Mouse (Mus musculus): ENCODE measurements around the gene Kif6.

The Kif6 gene

GRCm38 (mm10) chr17:49736364-49736763 lies 121.4 kb downstream of the Kif6 start:
- DNase-seq (ENCODE audit: low spot score in 2 of 2) = no peak

- no peak for DNase-seq (ENCODE audit: low spot score in 2 of 2)
These were observed 122.4 kb downstream of the Kif6 start for GRCm38 (mm10) chr17:49737217-49737774.

- DNase-seq (ENCODE audit: low spot score in 2 of 2) = no peak
These were observed 123.4 kb downstream of the Kif6 start for GRCm38 (mm10) chr17:49738351-49738750.

DNA sequence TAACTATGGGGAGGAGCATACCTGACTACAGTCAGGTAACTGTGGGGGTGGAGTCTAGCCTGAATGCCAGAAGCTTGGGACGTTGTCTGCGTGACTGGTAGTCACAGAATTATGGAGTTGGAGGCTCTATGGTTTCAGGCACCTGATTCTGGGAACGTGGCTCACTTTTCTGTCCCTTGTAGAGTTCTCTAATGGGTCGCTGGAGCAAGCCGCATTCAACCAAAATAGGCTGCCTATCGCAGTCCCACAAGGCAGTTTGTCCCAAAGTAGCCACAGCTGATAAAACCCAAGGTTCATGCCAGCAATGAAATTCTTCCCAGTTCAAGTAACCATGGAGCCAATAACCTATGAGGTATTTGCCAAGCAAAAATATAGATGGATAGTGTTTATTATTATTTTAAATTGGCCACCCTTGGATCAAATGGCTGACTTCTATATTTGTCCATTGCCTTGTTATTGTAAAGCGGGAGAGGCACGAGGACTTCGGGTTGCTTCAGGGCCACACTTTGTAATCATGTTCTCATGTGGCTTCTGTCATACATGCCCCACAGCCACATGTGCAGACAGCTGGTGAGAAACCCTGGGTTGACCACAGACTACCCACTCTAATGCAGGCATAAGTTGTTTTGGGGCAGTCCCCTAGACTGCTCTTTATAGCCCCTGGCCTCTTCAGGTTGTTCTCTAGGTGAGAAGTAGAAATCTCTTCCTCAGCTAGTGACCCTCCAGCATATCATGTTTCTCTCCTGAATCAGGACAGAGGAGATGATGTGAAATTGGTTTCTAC lies 125.2 kb downstream of the Kif6 start:
- no peak for DNase-seq (ENCODE audit: low spot score in 2 of 2)

- DNase-seq (ENCODE audit: low spot score in 2 of 2) = no peak
These were observed 126.2 kb downstream of the Kif6 start for GRCm38 (mm10) chr17:49741172-49741571.

GRCm38 (mm10) chr17:49741927-49742326 lies 127.0 kb downstream of the Kif6 start:
- DNase-seq (ENCODE audit: low spot score in 2 of 2) = no peak

DNA sequence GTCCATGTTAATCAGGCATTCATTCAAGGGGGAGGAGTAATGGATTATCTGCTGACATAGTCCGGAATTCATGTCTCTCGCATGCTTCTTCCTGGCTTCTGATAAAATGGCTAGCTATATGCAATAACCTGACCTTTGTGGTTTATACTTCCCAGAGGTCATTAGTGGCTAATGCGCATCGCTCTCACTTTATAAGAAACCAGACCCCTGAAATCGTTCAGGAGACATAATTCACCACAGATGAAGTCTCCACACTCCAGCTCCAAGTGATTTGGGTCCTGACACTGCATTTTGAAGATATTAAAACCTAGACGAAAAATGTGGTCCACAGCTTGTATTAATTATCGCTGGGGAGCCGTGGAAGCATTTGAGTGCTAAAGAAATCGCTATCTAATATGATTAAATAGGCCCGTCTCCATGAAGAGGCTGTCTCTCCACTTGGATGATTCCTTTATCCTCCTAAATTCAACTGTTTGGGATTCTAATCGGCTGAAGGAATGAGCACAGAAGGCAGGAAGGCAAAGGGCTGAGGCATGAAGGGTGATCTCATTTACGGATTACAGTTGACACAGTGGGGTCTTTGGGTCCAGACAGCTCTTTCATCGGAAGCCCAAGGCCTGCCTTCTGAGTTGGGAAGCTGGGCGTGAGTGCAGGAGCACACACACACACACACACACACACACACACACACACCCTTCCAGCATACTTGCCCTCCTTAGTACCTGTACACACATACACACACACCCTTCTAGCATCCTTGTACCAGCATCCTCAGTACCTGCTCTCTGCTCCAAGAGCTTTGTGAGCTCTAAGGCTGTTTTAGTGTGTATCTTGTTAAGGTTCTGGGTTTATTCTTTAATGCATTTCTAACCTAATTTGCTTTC lies 128.9 kb downstream of the Kif6 start:
- no peak for DNase-seq (ENCODE audit: low spot score in 2 of 2)

- no peak for DNase-seq (ENCODE audit: low spot score in 2 of 2)
These were observed 136.0 kb downstream of the Kif6 start for GRCm38 (mm10) chr17:49750889-49751324.

DNA sequence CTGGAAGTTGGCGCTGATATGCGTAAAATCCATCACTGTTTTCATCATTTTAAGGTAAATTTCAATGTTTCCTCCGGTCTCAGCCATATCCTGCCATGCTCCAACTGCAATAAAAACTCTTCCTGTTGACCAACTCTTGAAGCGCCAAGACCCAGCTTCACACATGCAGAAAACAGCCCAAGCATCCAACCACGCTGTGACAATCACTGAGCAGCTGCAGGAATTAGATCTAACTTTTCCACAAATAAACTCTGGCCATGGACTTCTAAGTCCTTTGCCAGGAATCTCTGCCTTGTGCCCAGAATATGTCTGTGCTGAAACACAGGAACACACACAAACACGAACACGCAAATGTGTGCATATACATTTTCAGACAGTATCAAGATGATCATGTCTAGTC lies 138.9 kb downstream of the Kif6 start:
- no peak for DNase-seq (ENCODE audit: low spot score in 2 of 2)

DNA sequence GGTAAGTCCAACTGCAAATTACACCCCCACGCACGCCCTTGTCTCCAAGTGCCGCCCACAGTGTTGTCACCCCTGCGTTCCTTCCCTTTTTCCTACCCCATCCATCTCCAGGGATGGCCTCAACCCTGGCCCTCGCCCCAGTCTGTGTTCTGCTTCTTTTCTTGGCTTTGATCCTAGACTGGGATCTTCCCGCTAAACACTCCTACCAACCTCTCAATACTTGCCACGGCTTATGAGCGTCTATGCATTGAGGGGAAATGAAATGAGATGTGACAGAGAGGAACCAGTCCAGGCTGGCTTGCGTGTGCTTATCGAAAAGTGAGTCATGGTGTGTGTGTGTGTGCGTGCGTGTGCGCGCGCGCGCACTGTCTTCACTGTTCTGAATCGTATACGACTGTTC lies 141.9 kb downstream of the Kif6 start:
- no peak for DNase-seq (ENCODE audit: low spot score in 2 of 2)

GRCm38 (mm10) chr17:49759047-49759446 lies 144.1 kb downstream of the Kif6 start:
- no peak for DNase-seq (ENCODE audit: low spot score in 2 of 2)

DNA sequence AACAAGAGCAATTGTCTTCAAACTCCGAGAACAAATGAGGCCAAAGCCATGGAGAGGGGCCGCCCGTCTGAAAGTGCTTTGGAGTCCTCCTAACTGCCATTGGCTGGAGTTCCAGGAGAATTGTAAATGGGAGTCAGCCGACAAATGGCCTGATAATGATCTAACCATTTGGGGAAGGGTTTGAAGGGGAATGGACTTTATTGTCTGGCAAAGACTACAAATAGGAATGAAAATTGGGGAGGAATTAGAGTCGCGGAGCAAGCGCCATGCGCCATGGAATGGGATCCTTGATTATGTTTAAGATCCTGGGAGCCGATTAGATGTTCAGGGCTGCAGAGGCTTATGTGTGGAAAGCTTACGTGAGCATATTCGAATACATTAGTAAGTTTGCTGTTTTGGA lies 146.3 kb downstream of the Kif6 start:
- no peak for DNase-seq (ENCODE audit: low spot score in 2 of 2)

DNA sequence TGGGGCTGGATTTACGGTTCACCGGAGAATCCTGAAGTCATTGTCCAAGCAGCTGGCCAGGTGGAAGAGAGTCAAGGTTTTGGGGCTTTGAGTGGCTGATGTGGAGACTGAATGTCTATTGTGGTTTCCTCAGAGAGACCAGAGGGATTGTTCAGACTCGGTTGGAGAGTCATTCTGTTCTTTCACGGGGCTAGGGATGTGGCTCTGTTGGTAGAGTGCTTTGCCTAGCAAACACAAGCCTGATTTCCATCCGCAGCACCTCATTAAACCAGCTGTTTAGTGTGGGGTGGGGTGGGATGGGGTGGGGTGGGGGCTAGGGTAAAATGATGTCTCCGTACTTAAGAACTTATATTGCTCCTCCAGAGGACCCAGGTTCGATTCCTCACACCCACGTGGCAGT lies 146.9 kb downstream of the Kif6 start:
- no peak for DNase-seq (ENCODE audit: low spot score in 2 of 2)

GRCm38 (mm10) chr17:49764963-49765362 lies 150.0 kb downstream of the Kif6 start:
- no peak for DNase-seq (ENCODE audit: low spot score in 2 of 2)

- no peak for DNase-seq (ENCODE audit: low spot score in 2 of 2)
These were observed 152.9 kb downstream of the Kif6 start for GRCm38 (mm10) chr17:49767717-49768370.

DNA sequence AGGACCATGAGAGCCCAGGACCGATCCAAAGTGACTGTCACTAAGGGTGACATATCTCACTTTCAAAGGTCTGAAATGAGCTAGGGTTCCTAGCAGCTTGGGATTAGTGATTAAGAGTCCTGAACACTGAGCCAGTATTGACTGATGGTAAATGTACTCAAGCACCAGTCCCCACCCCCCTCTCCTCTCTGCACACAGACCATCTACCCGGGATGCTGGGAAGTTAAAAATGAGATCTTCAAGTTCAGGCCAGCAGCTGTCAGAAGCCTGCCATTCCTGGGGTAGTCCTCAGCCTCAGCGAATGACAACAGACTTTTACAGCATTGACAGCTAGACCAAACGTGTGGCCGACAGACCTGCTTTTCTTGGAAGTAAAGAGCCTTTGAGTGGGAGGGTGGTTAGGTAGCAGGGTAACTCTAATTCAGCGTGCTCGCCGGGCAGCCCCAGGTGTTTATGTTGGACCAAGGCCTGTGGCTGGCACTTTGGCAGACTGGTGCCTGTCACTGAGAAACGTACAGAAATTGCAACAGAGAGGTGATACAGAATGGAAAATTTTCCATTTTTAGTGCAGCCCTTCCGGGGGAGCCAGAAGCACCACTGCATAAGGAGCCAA lies 156.9 kb downstream of the Kif6 start:
- DNase-seq (ENCODE audit: low spot score in 2 of 2) = no peak

GRCm38 (mm10) chr17:49777115-49777839 lies 162.3 kb downstream of the Kif6 start:
- DNase-seq (ENCODE audit: low spot score in 2 of 2) = no peak

DNA sequence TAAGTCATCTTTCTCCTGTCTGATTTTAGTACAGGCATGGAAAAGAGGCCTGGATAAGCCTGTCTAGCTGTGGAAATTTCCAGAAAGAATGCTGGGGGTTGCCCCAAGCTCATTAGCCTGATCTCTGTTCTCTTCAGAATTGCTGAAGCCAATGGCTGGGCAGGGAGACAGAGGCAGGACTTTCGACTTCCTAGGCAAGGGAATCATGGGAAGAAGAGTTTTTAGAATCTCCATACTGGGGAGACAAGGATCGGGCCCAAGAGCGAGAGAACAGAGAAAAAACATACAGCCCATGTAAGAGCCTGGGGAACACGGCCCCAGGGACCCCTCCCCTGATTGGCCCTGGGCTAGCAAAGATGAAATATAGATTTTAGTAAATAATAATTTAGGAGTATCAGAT lies 164.1 kb downstream of the Kif6 start:
- DNase-seq (ENCODE audit: low spot score in 2 of 2) = no peak

- no peak for DNase-seq (ENCODE audit: low spot score in 2 of 2)
These were observed 164.6 kb downstream of the Kif6 start for GRCm38 (mm10) chr17:49779576-49779975.

DNA sequence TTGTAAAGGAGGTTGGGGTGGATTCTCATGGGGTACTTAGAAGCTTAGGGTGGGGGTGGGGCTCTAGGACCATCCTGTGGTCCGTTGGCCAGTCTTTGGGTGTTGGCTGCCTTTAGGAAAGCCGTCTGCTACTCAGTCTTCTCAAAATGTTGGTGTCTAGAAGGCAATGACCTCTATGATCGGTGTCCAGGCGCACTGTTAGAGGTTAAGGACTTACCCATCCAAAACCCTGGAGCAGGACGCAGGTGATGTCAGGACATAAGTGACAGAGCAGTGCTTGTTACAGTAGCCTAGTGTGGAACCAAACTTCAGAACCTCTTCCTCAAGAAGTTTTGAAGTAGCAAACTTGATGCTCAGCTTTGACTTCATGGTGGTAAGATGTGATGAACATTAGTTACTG lies 170.9 kb downstream of the Kif6 start:
- DNase-seq (ENCODE audit: low spot score in 2 of 2) = no peak

GRCm38 (mm10) chr17:49787351-49787750 lies 172.4 kb downstream of the Kif6 start:
- no peak for DNase-seq (ENCODE audit: low spot score in 2 of 2)

Data from right cerebral cortex, postnatal 36 days (tissue).